ENCODE assay signal across 25 mouse cellular contexts in the genomic region with DNA sequence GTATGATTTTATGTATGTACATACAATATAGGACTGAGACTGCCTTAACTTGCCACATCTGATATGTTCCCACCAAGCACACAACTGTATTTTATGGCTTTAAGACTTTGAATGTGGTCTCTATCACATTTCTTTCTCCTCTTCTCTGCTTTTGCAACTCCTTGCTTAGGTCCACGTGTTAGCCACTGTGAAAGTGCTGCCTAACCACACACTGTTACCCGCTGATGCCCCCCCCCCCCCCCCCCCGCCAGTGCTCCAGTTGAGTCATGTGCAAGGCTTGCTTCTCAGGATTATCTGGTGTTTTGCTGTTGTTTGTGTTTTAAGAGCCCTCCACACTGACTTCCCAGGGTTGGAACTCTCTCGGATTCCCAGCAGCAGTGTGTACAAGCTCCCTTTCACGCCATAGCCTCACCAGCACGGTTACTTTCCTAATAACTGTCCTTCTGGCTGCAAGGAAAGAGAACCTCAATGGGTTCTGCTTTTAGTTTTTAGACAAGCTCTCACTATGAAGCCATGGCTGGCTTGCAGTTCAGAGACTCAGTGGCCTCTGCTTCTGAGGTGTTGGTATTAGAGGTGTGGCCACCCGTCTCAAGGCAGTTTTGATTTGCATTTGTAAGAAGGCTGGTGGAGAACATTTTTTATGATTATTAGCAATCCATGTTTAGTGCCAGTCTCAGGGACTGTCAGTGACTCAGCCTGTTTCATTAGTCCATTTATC.
A peak's percentile ranks its signal among the peaks of the same experiment; 100 is the strongest.
DNase-seq lines count a peak whose midpoint lies in the region; ATAC-seq and TF ChIP-seq lines count a peak whose summit lies in the region.
"Had no signal": no experiment of that assay in that cellular context is flagged by ENCODE, and none has a peak within 500 bp of the region (broad histone marks: within the 10 kb centered on the region; RNA-seq: fewer than 3 reads in every experiment).

No protein-coding gene starts in this region.

- DNase-seq in CH12.LX (ENCODE audit: extremely low read depth): peak; percentile 30
- DNase-seq in NIH3T3 (ENCODE audit: low read depth): peak; percentile 55
- DNase-seq in right cerebral cortex, adult 2 months (ENCODE audit: low spot score in 2 of 2): no peak
- no peak for DNase-seq in c-Kit-positive CD71-positive TER-119-positive erythroid progenitor cells, embryonic 14.5 days (ENCODE audit: low spot score)
- DNase-seq: adrenal gland, adult 8-10 months; cerebellum, adult 11 months; cerebellum, adult 8-10 months; cerebellum, postnatal 14 days; embryo, embryonic 11 days; heart, adult 2 months; kidney, adult 8-10 months had no signal

- dilution Hi-C loops in CH12.LX (cut with MboI; ENCODE audit: extremely low pct_ligation_motif_present, extremely low pct_unique_long_range_greater_than_20kb, low sequenced_read_pairs): no loop called here

- no peaks in the 10 kb centered on the region for H3K9me3 ChIP-seq in megakaryocyte, embryonic 14.5 days
- H3K9me3 ChIP-seq in CH12.LX (replicated peaks; ENCODE audit: low read length): no peaks in the 10 kb centered on the region
- no peaks in the 10 kb centered on the region for H3K9me3 ChIP-seq in forebrain, embryonic 12.5 days
- H3K9me3 ChIP-seq: embryonic facial prominence, embryonic 15.5 days; forebrain, embryonic 10.5 days; forebrain, embryonic 15.5 days; G1E; heart, embryonic 15.5 days; hindbrain, embryonic 10.5 days; intestine, embryonic 15.5 days had no signal

- TF ChIP-seq CTCF in CH12.LX (conservative IDR thresholded peaks at IDR 0.05 in 1 of 2, IDR thresholded peaks at IDR 0.05 in 1 of 2; ENCODE audit: low read depth in 2 of 2, low read length in 2 of 2): no peak

- H3K79me2 ChIP-seq in CH12.LX (replicated peaks; ENCODE audit: control insufficient read depth, extremely low read depth, insufficient read depth, poor library complexity, severe bottlenecking): no peaks in the 10 kb centered on the region

- peaks cover 23% of the 10 kb centered on the region for H3K36me3 ChIP-seq in megakaryocyte, embryonic 14.5 days (replicated peaks; ENCODE audit: low read length)
- H3K36me3 ChIP-seq in CH12.LX (replicated peaks in 1 of 2; ENCODE audit: control insufficient read depth in 1 of 2, insufficient read depth in 1 of 2, low read length in 1 of 2): peaks cover 11 to 52% of the 10 kb centered on the region in 2 experiments
- H3K36me3 ChIP-seq in forebrain, embryonic 12.5 days (replicated peaks): no peaks in the 10 kb centered on the region; the same call in 1 of the 2 replicates

- no peak for TF ChIP-seq POLR2A in CH12.LX (IDR thresholded peaks at IDR 0.05; ENCODE audit: low read depth, low read length)

- peak overlapping the region; percentile 16 for H3K4me3 ChIP-seq in megakaryocyte, embryonic 14.5 days (replicated peaks)
- H3K4me3 ChIP-seq in CH12.LX (replicated peaks in 1 of 3; ENCODE audit: low read depth in 2 of 3, low read length in 2 of 3, poor library complexity in 1 of 3): no peak overlapping the region
- no peak overlapping the region for H3K4me3 ChIP-seq in forebrain, embryonic 12.5 days (replicated peaks)
- H3K4me3 ChIP-seq: embryonic facial prominence, embryonic 15.5 days; erythroblast, embryonic 14.5 days; forebrain, embryonic 10.5 days; forebrain, embryonic 15.5 days; heart, adult 2 months; heart, embryonic 15.5 days; hindbrain, embryonic 10.5 days; intestine, embryonic 15.5 days had no signal

- no peak overlapping the region for H3K9ac ChIP-seq in CH12.LX (ENCODE audit: insufficient read depth, low read depth)
- H3K9ac ChIP-seq in forebrain, embryonic 12.5 days: no peak overlapping the region
- H3K9ac ChIP-seq: embryonic facial prominence, embryonic 15.5 days; forebrain, embryonic 15.5 days; heart, embryonic 15.5 days; hindbrain, embryonic 14.5 days; intestine, embryonic 15.5 days had no signal

- no peak overlapping the region for H3K4me2 ChIP-seq in CH12.LX (ENCODE audit: insufficient read depth, low read depth, poor library complexity, severe bottlenecking)
- no peak overlapping the region for H3K4me2 ChIP-seq in forebrain, embryonic 12.5 days
- H3K4me2 ChIP-seq: embryonic facial prominence, embryonic 15.5 days; forebrain, embryonic 15.5 days; heart, embryonic 11.5 days; heart, embryonic 15.5 days; hindbrain, embryonic 14.5 days; intestine, embryonic 15.5 days had no signal

- peaks cover 27% of the 10 kb centered on the region for H3K4me1 ChIP-seq in megakaryocyte, embryonic 14.5 days
- peaks cover 6 to 19% of the 10 kb centered on the region in 2 experiments; a peak in 3 of 4 replicates for H3K4me1 ChIP-seq in CH12.LX (ENCODE audit: control insufficient read depth in 1 of 2, insufficient read depth in 2 of 2)
- H3K4me1 ChIP-seq in forebrain, embryonic 12.5 days: no peaks in the 10 kb centered on the region
- H3K4me1 ChIP-seq: embryonic facial prominence, embryonic 15.5 days; forebrain, embryonic 10.5 days; forebrain, embryonic 15.5 days; hindbrain, embryonic 10.5 days; intestine, embryonic 15.5 days had no signal

- no peak for TF ChIP-seq EP300 in CH12.LX (IDR thresholded peaks at IDR 0.05; ENCODE audit: low read length)

- 88% methylated on average over 6 of the region's 7 CpGs for WGBS in forebrain, embryonic 12.5 days

- no peaks in the 10 kb centered on the region for H3K27me3 ChIP-seq in megakaryocyte, embryonic 14.5 days (replicated peaks)
- no peaks in the 10 kb centered on the region for H3K27me3 ChIP-seq in CH12.LX (replicated peaks)
- no peaks in the 10 kb centered on the region for H3K27me3 ChIP-seq in forebrain, embryonic 12.5 days
- H3K27me3 ChIP-seq: embryonic facial prominence, embryonic 15.5 days; forebrain, embryonic 15.5 days; heart, embryonic 15.5 days; intestine, embryonic 15.5 days had no signal

- TF ChIP-seq RAD21 in CH12.LX (IDR thresholded peaks at IDR 0.05; ENCODE audit: low read depth, low read length): no peak

- ATAC-seq in megakaryocyte, adult 5-6 weeks (ENCODE audit: poor library complexity, severe bottlenecking): no peak
- no peak for ATAC-seq in forebrain, embryonic 12.5 days (ENCODE audit: low FRiP score)
- ATAC-seq: activated CD4-positive, CD25-positive, alpha-beta regulatory T cell, adult 4 months; forebrain, embryonic 15.5 days; intestine, embryonic 15.5 days had no signal

- H3K27ac ChIP-seq in CH12.LX (ENCODE audit: insufficient read depth, low read depth): no peak overlapping the region
- H3K27ac ChIP-seq in forebrain, embryonic 12.5 days: no peak overlapping the region
- H3K27ac ChIP-seq: embryonic facial prominence, embryonic 15.5 days; forebrain, embryonic 10.5 days; forebrain, embryonic 15.5 days; heart, adult 2 months; heart, embryonic 15.5 days; hindbrain, embryonic 10.5 days; hindbrain, embryonic 14.5 days; intestine, embryonic 15.5 days had no signal

- in situ Hi-C loops in CH12.LX (cut with MboI; ENCODE audit: low pct_ligation_motif_present, low pct_unique_long_range_greater_than_20kb, low sequenced_read_pairs): no loop called here

TF ChIP-seq in CH12.LX, 34 proteins besides CTCF, POLR2A, EP300 and RAD21:
- TF ChIP-seq MYC (IDR thresholded peaks at IDR 0.05; ENCODE audit: low read depth, low read length) (0 out of 2 replicates have a peak, but pooled peaks have one; percentile 64), ZKSCAN1 (IDR thresholded peaks at IDR 0.05; ENCODE audit: borderline replicate concordance, low read depth, low read length) (no peak), BHLHE40 (IDR thresholded peaks at IDR 0.05; ENCODE audit: low read depth, low read length) (peak; percentile 50), MAX (IDR thresholded peaks at IDR 0.05; ENCODE audit: low read length) (peak; percentile 48; the same call in 1 of the 2 replicates), PAX5 (IDR thresholded peaks at IDR 0.05; ENCODE audit: low read length) (no peak), ZC3H11A (IDR thresholded peaks at IDR 0.05; ENCODE audit: low read depth, low read length) (no peak)

Comparison
In these comparisons a context has a peak if more than half of its experiments do, and no peak if none do; other contexts are left out.
1. DNase-seq: peak in CH12.LX (single experiment) and NIH3T3 (single experiment); none in right cerebral cortex, adult 2 months (0 of 2) and c-Kit-positive CD71-positive TER-119-positive erythroid progenitor cells, embryonic 14.5 days (single experiment).